Mouse (Mus musculus): ENCODE measurements around the gene Sez6l. TPM values are rescaled to one million over a fixed set of nuclear protein-coding genes. Genes with fewer than 3 reads are reported as not detected.

Sez6l gene
- polyA plus RNA-seq, 1 experiment from 2014 or later, result 0.31 TPM

- no peak overlapping the region for H3K9ac ChIP-seq (ENCODE audit: low read length)
- H3K4me3 ChIP-seq (ENCODE audit: control insufficient read depth in 1 of 2, insufficient read depth in 1 of 2, low read depth in 1 of 2, low read length in 2 of 2), result no peak overlapping the region
- 28% methylated on average over 9 of the region's 9 CpGs for WGBS
- no peak for ATAC-seq (ENCODE audit: insufficient number of reproducible peaks, insufficient read depth, low FRiP score, low read depth)
- no peak overlapping the region for H3K4me2 ChIP-seq (ENCODE audit: low read length)
- H3K4me1 ChIP-seq (ENCODE audit: control insufficient read depth in 2 of 2, insufficient read depth in 2 of 2, low read length in 2 of 2), result no peaks in the 10 kb centered on the region
- peaks cover 22% of the 10 kb centered on the region for H3K27me3 ChIP-seq (ENCODE audit: control insufficient read depth, insufficient read depth, low read length)
- no peak overlapping the region for H3K27ac ChIP-seq (replicated peaks in 1 of 2; ENCODE audit: control insufficient read depth in 1 of 2, insufficient read depth in 1 of 2, low read depth in 2 of 2, low read length in 2 of 2)
- no peaks in the 10 kb centered on the region for H3K36me3 ChIP-seq (ENCODE audit: control insufficient read depth, insufficient read depth, low read length)
- H3K9me3 ChIP-seq (ENCODE audit: control insufficient read depth, low read length), result no peaks in the 10 kb centered on the region
Measured at GRCm38 (mm10) chr5:112607867-112608516, 31.0 kb upstream of the Sez6l start.

GRCm38 (mm10) chr5:112607119-112607518 lies 30.1 kb upstream of the Sez6l start:
- H3K4me1 ChIP-seq (ENCODE audit: control insufficient read depth in 2 of 2, insufficient read depth in 2 of 2, low read length in 2 of 2), result no peaks in the 10 kb centered on the region
- no peaks in the 10 kb centered on the region for H3K36me3 ChIP-seq (ENCODE audit: control insufficient read depth, insufficient read depth, low read length)
- no peak overlapping the region for H3K27ac ChIP-seq (replicated peaks in 1 of 2; ENCODE audit: control insufficient read depth in 1 of 2, insufficient read depth in 1 of 2, low read depth in 2 of 2, low read length in 2 of 2)
- H3K9me3 ChIP-seq (ENCODE audit: control insufficient read depth, low read length), result no peaks in the 10 kb centered on the region
- WGBS, result 75% methylated on average over 2 of the region's 2 CpGs
- ATAC-seq (ENCODE audit: insufficient number of reproducible peaks, insufficient read depth, low FRiP score, low read depth), result no peak
- H3K9ac ChIP-seq (ENCODE audit: low read length), result no peak overlapping the region
- no peak overlapping the region for H3K4me2 ChIP-seq (ENCODE audit: low read length)
- no peak overlapping the region for H3K4me3 ChIP-seq (ENCODE audit: control insufficient read depth in 1 of 2, insufficient read depth in 1 of 2, low read depth in 1 of 2, low read length in 2 of 2)
- peaks cover 21% of the 10 kb centered on the region for H3K27me3 ChIP-seq (ENCODE audit: control insufficient read depth, insufficient read depth, low read length)

GRCm38 (mm10) chr5:112605371-112605770 lies 28.4 kb upstream of the Sez6l start:
- H3K9ac ChIP-seq (ENCODE audit: low read length), result no peak overlapping the region
- no peaks in the 10 kb centered on the region for H3K36me3 ChIP-seq (ENCODE audit: control insufficient read depth, insufficient read depth, low read length)
- no peak overlapping the region for H3K4me3 ChIP-seq (ENCODE audit: control insufficient read depth in 1 of 2, insufficient read depth in 1 of 2, low read depth in 1 of 2, low read length in 2 of 2)
- no peak overlapping the region for H3K4me2 ChIP-seq (ENCODE audit: low read length)
- WGBS, result 82% methylated on average over 14 of the region's 14 CpGs
- H3K27ac ChIP-seq (replicated peaks in 1 of 2; ENCODE audit: control insufficient read depth in 1 of 2, insufficient read depth in 1 of 2, low read depth in 2 of 2, low read length in 2 of 2), result no peak overlapping the region
- no peaks in the 10 kb centered on the region for H3K4me1 ChIP-seq (ENCODE audit: control insufficient read depth in 2 of 2, insufficient read depth in 2 of 2, low read length in 2 of 2)
- H3K9me3 ChIP-seq (ENCODE audit: control insufficient read depth, low read length), result no peaks in the 10 kb centered on the region
- H3K27me3 ChIP-seq (ENCODE audit: control insufficient read depth, insufficient read depth, low read length), result peaks cover 20% of the 10 kb centered on the region
- no peak for ATAC-seq (ENCODE audit: insufficient number of reproducible peaks, insufficient read depth, low FRiP score, low read depth)

DNA sequence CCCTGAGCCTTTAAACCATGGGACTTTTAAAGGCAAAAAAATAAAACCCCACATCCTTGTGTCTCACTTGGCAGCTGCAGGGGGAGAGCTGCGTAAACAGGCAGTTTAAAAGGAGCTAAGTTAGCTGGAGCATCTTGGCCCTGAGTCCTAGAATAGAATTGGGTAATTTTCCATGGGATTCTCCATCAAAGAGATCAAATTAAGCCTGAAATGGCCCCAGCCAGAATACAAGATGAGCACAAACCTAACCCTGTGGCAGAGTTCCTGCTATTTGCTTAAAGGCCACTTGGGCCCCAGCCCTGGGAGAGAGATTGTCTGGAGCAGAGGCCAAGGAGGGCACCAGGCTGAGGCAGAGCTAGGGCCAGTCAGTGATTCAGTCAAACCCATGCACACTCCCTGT lies 27.3 kb upstream of the Sez6l start:
- Histone ChIP-seq H3K36me3 (ENCODE audit: control insufficient read depth, insufficient read depth, low read length) (no peaks in the 10 kb centered on the region), H3K9ac (ENCODE audit: low read length) (no peak overlapping the region), H3K4me3 (ENCODE audit: control insufficient read depth in 1 of 2, insufficient read depth in 1 of 2, low read depth in 1 of 2, low read length in 2 of 2) (no peak overlapping the region), H3K27me3 (ENCODE audit: control insufficient read depth, insufficient read depth, low read length) (peaks cover 20% of the 10 kb centered on the region), H3K4me2 (ENCODE audit: low read length) (no peak overlapping the region), H3K4me1 (ENCODE audit: control insufficient read depth in 2 of 2, insufficient read depth in 2 of 2, low read length in 2 of 2) (no peaks in the 10 kb centered on the region), H3K9me3 (ENCODE audit: control insufficient read depth, low read length) (no peaks in the 10 kb centered on the region), H3K27ac (replicated peaks in 1 of 2; ENCODE audit: control insufficient read depth in 1 of 2, insufficient read depth in 1 of 2, low read depth in 2 of 2, low read length in 2 of 2) (no peak overlapping the region)
- ATAC-seq (ENCODE audit: insufficient number of reproducible peaks, insufficient read depth, low FRiP score, low read depth), result no peak
- WGBS, result 81% methylated on average over 1 of the region's 1 CpGs

- ATAC-seq (ENCODE audit: insufficient number of reproducible peaks, insufficient read depth, low FRiP score, low read depth), result no peak
- Histone ChIP-seq H3K27ac (replicated peaks in 1 of 2; ENCODE audit: control insufficient read depth in 1 of 2, insufficient read depth in 1 of 2, low read depth in 2 of 2, low read length in 2 of 2) (no peak overlapping the region), H3K27me3 (ENCODE audit: control insufficient read depth, insufficient read depth, low read length) (peaks cover 20% of the 10 kb centered on the region), H3K36me3 (ENCODE audit: control insufficient read depth, insufficient read depth, low read length) (no peaks in the 10 kb centered on the region), H3K4me3 (ENCODE audit: control insufficient read depth in 1 of 2, insufficient read depth in 1 of 2, low read depth in 1 of 2, low read length in 2 of 2) (no peak overlapping the region), H3K4me1 (ENCODE audit: control insufficient read depth in 2 of 2, insufficient read depth in 2 of 2, low read length in 2 of 2) (no peaks in the 10 kb centered on the region), H3K9me3 (ENCODE audit: control insufficient read depth, low read length) (no peaks in the 10 kb centered on the region), H3K9ac (ENCODE audit: low read length) (no peak overlapping the region), H3K4me2 (ENCODE audit: low read length) (no peak overlapping the region)
- 20% methylated on average over 3 of the region's 3 CpGs for WGBS
Measured at GRCm38 (mm10) chr5:112603594-112603993, 26.6 kb upstream of the Sez6l start.

DNA sequence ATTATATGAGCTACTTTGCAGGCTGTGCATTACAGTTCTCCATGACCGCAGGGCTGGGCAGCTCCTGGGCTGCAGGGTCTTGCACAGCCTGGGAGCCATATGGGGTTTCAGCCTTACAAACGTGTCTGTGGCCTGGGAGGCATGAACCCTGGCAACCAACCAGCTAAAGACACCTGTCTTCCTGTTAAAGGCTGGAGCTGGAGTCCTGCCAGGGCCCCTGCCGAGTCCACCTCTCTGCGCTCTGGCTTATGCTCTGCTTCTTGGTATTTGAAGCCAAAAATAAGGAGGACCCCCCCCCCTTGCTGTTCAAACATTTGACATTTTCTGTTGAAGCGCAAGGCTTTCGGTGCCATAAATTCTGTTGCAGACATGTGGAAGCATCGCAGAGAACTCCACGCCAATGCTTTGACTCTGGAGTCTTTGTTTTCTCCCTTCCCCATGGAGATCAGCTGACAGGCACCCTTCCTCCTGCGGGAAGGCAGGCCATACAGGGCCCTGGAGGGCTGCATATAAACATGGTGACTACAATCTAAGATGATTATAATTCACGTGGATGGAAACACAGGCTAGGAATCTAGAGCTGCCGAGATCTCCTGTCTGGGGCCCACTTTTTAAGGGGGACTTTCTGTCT lies 23.4 kb upstream of the Sez6l start:
- H3K9ac ChIP-seq (ENCODE audit: low read length), result no peak overlapping the region
- peaks cover 18% of the 10 kb centered on the region for H3K27me3 ChIP-seq (ENCODE audit: control insufficient read depth, insufficient read depth, low read length)

DNA sequence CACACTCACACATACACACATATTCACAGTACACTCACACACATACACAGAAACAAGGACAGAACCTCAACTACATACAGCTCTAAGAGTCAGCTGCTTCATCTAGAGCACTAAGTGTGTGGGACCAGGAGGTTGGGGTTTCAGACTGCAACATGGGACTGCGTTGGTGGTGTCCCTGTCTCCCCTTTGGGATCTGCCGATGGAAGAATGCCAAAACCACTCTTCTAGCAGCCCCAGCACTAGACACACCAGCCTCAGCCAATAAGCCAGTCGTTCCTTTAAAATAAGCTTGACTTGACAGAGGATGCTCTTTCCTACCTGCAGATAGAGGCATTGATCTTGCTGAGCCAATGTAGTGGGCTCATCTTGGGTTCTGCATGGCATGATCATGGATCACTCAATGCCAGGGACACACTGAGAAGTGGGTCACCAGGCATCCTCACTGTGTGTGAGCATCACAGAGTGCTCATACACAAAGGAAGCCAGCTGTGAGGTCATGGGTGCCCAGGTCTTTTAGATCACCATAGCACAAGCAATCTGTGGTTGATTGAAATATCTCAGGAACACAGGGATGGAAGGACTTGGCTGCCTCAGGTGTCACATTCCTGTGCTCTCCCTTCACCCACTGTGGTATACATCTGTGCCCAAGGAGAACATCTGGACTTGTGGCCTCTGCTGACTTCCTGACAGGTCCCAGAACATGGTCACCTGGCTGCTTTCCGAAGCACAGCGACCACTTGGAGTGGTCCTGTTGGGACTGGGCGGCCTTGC lies 22.7 kb upstream of the Sez6l start:
- no peak overlapping the region for H3K27ac ChIP-seq (replicated peaks in 1 of 2; ENCODE audit: control insufficient read depth in 1 of 2, insufficient read depth in 1 of 2, low read depth in 2 of 2, low read length in 2 of 2)
- H3K4me2 ChIP-seq (ENCODE audit: low read length), result no peak overlapping the region
- H3K27me3 ChIP-seq (ENCODE audit: control insufficient read depth, insufficient read depth, low read length), result peaks cover 25% of the 10 kb centered on the region
- no peak overlapping the region for H3K4me3 ChIP-seq (ENCODE audit: control insufficient read depth in 1 of 2, insufficient read depth in 1 of 2, low read depth in 1 of 2, low read length in 2 of 2)
- WGBS, result 79% methylated on average over 6 of the region's 6 CpGs
- no peak; the same call in 1 of the 2 replicates for ATAC-seq (ENCODE audit: insufficient number of reproducible peaks, insufficient read depth, low FRiP score, low read depth)
- no peaks in the 10 kb centered on the region for H3K4me1 ChIP-seq (ENCODE audit: control insufficient read depth in 2 of 2, insufficient read depth in 2 of 2, low read length in 2 of 2)
- no peaks in the 10 kb centered on the region for H3K36me3 ChIP-seq (ENCODE audit: control insufficient read depth, insufficient read depth, low read length)
- H3K9ac ChIP-seq (ENCODE audit: low read length), result no peak overlapping the region
- no peaks in the 10 kb centered on the region for H3K9me3 ChIP-seq (ENCODE audit: control insufficient read depth, low read length)

More for the DNA sequence above, 23.4 kb upstream of the Sez6l start:
- Histone ChIP-seq H3K4me1 (ENCODE audit: control insufficient read depth in 2 of 2, insufficient read depth in 2 of 2, low read length in 2 of 2) (no peaks in the 10 kb centered on the region), H3K9me3 (ENCODE audit: control insufficient read depth, low read length) (no peaks in the 10 kb centered on the region), H3K36me3 (ENCODE audit: control insufficient read depth, insufficient read depth, low read length) (no peaks in the 10 kb centered on the region), H3K27ac (replicated peaks in 1 of 2; ENCODE audit: control insufficient read depth in 1 of 2, insufficient read depth in 1 of 2, low read depth in 2 of 2, low read length in 2 of 2) (no peak overlapping the region), H3K4me2 (ENCODE audit: low read length) (no peak overlapping the region), H3K4me3 (ENCODE audit: control insufficient read depth in 1 of 2, insufficient read depth in 1 of 2, low read depth in 1 of 2, low read length in 2 of 2) (no peak overlapping the region)
- no peak for ATAC-seq (ENCODE audit: insufficient number of reproducible peaks, insufficient read depth, low FRiP score, low read depth)
- WGBS, result 55% methylated on average over 11 of the region's 11 CpGs

Data from heart, embryonic 14.5 days (tissue).